Mouse (Mus musculus): ENCODE results near the gene Tshz3. TPM values are rescaled to one million over a fixed set of nuclear protein-coding genes. Genes with fewer than 3 reads are reported as not detected.

The Tshz3 gene
- total and polyA plus RNA-seq, 3 experiments = not detected

GRCm38 (mm10) chr7:36692381-36692780 is 5.5 kb upstream of the Tshz3 start:
- H3K36me3 ChIP-seq (ENCODE audit: control insufficient read depth in 1 of 2, insufficient read depth in 2 of 2, low read length in 2 of 2) = no peaks in the 10 kb centered on the region
- H3K27me3 ChIP-seq (ENCODE audit: control insufficient read depth in 1 of 2, insufficient read depth in 2 of 2, low read length in 2 of 2) = no peaks in the 10 kb centered on the region
- no peak for TF ChIP-seq E2F4 (IDR thresholded peaks at IDR 0.05; ENCODE audit: borderline replicate concordance, low read depth, low read length)
- no peak for TF ChIP-seq GABPA (IDR thresholded peaks at IDR 0.05; ENCODE audit: low read depth, low read length)
- no peak for TF ChIP-seq USF1 (IDR thresholded peaks at IDR 0.05; ENCODE audit: low read depth, low read length)
- no peak for TF ChIP-seq MAFK (IDR thresholded peaks at IDR 0.05; ENCODE audit: borderline replicate concordance, low read depth, low read length)
- TF ChIP-seq ZC3H11A (IDR thresholded peaks at IDR 0.05; ENCODE audit: low read depth, low read length) = no peak
- no peak for TF ChIP-seq NRF1 (IDR thresholded peaks at IDR 0.05; ENCODE audit: insufficient read depth, low read depth, low read length, poor library complexity, severe bottlenecking)
- TF ChIP-seq POLR2AphosphoS2 (IDR thresholded peaks at IDR 0.05; ENCODE audit: low read length) = no peak
- no peak for TF ChIP-seq SIN3A (IDR thresholded peaks at IDR 0.05; ENCODE audit: low read length)
- no peak for TF ChIP-seq MEF2A (IDR thresholded peaks at IDR 0.05; ENCODE audit: extremely low read depth, insufficient replicate concordance, low read depth, low read length, poor library complexity, severe bottlenecking)
- TF ChIP-seq CTCF (IDR thresholded peaks at IDR 0.05 in 2 of 3, conservative IDR thresholded peaks at IDR 0.05 in 1 of 3; ENCODE audit: control insufficient read depth in 1 of 3, insufficient read depth in 1 of 3, low read depth in 2 of 3, low read length in 3 of 3, poor library complexity in 1 of 3, severe bottlenecking in 1 of 3) = no peak
- TF ChIP-seq ZKSCAN1 (IDR thresholded peaks at IDR 0.05; ENCODE audit: low read depth, low read length) = no peak
- TF ChIP-seq CHD1 (IDR thresholded peaks at IDR 0.05; ENCODE audit: low read depth, low read length) = no peak
- no peak for TF ChIP-seq ZMIZ1 (IDR thresholded peaks at IDR 0.05; ENCODE audit: low read depth, low read length)
- no peak for TF ChIP-seq ETS1 (IDR thresholded peaks at IDR 0.05; ENCODE audit: low read depth, low read length)
- DNase-seq (ENCODE audit: low read depth, low spot score) = no peak
- no peaks in the 10 kb centered on the region for H3K4me1 ChIP-seq (ENCODE audit: control insufficient read depth in 1 of 2, insufficient read depth in 2 of 2, low read length in 2 of 2)
- no peaks in the 10 kb centered on the region for H3K9me3 ChIP-seq (replicated peaks; ENCODE audit: insufficient read depth, low read length)
- H3K79me2 ChIP-seq (ENCODE audit: control insufficient read depth, insufficient read depth, low read length, poor library complexity) = no peaks in the 10 kb centered on the region
- H3K27ac ChIP-seq (ENCODE audit: control insufficient read depth, low read depth, low read length) = no peak overlapping the region
- H3K4me3 ChIP-seq (ENCODE audit: control insufficient read depth in 1 of 2, insufficient read depth in 1 of 2, low read depth in 2 of 2, low read length in 2 of 2) = no peak overlapping the region
- H3K9ac ChIP-seq (ENCODE audit: control insufficient read depth, low read depth, low read length, poor library complexity, severe bottlenecking) = no peak overlapping the region

GRCm38 (mm10) chr7:36693081-36693480 is 4.8 kb upstream of the Tshz3 start:
- H3K9me3 ChIP-seq (replicated peaks; ENCODE audit: insufficient read depth, low read length) = no peaks in the 10 kb centered on the region
- no peak for DNase-seq (ENCODE audit: low read depth, low spot score)
- no peaks in the 10 kb centered on the region for H3K4me1 ChIP-seq (ENCODE audit: control insufficient read depth in 1 of 2, insufficient read depth in 2 of 2, low read length in 2 of 2)
- no peak overlapping the region for H3K4me3 ChIP-seq (ENCODE audit: control insufficient read depth in 1 of 2, insufficient read depth in 1 of 2, low read depth in 2 of 2, low read length in 2 of 2)
- no peaks in the 10 kb centered on the region for H3K79me2 ChIP-seq (ENCODE audit: control insufficient read depth, insufficient read depth, low read length, poor library complexity)
- no peak for TF ChIP-seq NELFE (IDR thresholded peaks at IDR 0.05; ENCODE audit: low read depth, low read length)
- TF ChIP-seq ZC3H11A (IDR thresholded peaks at IDR 0.05; ENCODE audit: low read depth, low read length) = no peak
- no peak for TF ChIP-seq POLR2A (IDR thresholded peaks at IDR 0.05; ENCODE audit: control insufficient read depth in 1 of 2, insufficient read depth in 1 of 2, low read depth in 1 of 2, low read length in 2 of 2, poor library complexity in 1 of 2)
- TF ChIP-seq MAZ (IDR thresholded peaks at IDR 0.05; ENCODE audit: low read depth, low read length) = no peak
- TF ChIP-seq ETS1 (IDR thresholded peaks at IDR 0.05; ENCODE audit: low read depth, low read length) = no peak
- TF ChIP-seq CHD1 (IDR thresholded peaks at IDR 0.05; ENCODE audit: low read depth, low read length) = no peak
- no peak for TF ChIP-seq MXI1 (IDR thresholded peaks at IDR 0.05; ENCODE audit: low read depth, low read length)
- TF ChIP-seq TCF12 (IDR thresholded peaks at IDR 0.05; ENCODE audit: low read depth, low read length) = no peak
- TF ChIP-seq CHD2 (IDR thresholded peaks at IDR 0.05; ENCODE audit: low read length) = no peak
- H3K27ac ChIP-seq (ENCODE audit: control insufficient read depth, low read depth, low read length) = no peak overlapping the region
- H3K27me3 ChIP-seq (ENCODE audit: control insufficient read depth in 1 of 2, insufficient read depth in 2 of 2, low read length in 2 of 2) = no peaks in the 10 kb centered on the region
- H3K36me3 ChIP-seq (ENCODE audit: control insufficient read depth in 1 of 2, insufficient read depth in 2 of 2, low read length in 2 of 2) = no peaks in the 10 kb centered on the region
- no peak overlapping the region for H3K9ac ChIP-seq (ENCODE audit: control insufficient read depth, low read depth, low read length, poor library complexity, severe bottlenecking)
